Mouse (Mus musculus): ENCODE measurements around the gene Dclk1. TPM values are rescaled to one million over a fixed set of nuclear protein-coding genes. Genes with fewer than 3 reads are reported as not detected.

Dclk1 gene
- polyA plus RNA-seq, 2 experiments, result 23.3 to 66.2 TPM

GRCm38 (mm10) chr3:55358486-55358885 is 116.3 kb downstream of the Dclk1 start:
- Histone ChIP-seq H3K4me3 (replicated peaks; ENCODE audit: low read length) (no peak overlapping the region), H3K4me1 (ENCODE audit: control insufficient read depth, insufficient read depth, low read length) (peaks cover 12% of the 10 kb centered on the region), H3K9me3 (ENCODE audit: control insufficient read depth, low read length) (no peaks in the 10 kb centered on the region), H3K36me3 (ENCODE audit: control insufficient read depth, insufficient read depth, low read length) (no peaks in the 10 kb centered on the region), H3K27ac (replicated peaks; ENCODE audit: low read depth, low read length) (no peak overlapping the region), H3K4me2 (replicated peaks; ENCODE audit: low read depth, low read length, severe bottlenecking) (no peak overlapping the region), H3K9ac (ENCODE audit: low read depth, low read length, severe bottlenecking) (no peak overlapping the region), H3K27me3 (ENCODE audit: control insufficient read depth, insufficient read depth, low read length) (no peaks in the 10 kb centered on the region)
- ATAC-seq (ENCODE audit: low FRiP score, low read depth) (no peak), DNase-seq (ENCODE audit: low spot score) (no peak)
- no peak for TF ChIP-seq POLR2A (IDR thresholded peaks at IDR 0.05; ENCODE audit: borderline replicate concordance, extremely low read depth, insufficient read depth, insufficient read length)
- 90% methylated on average over 8 of the region's 8 CpGs for WGBS

- no peak for DNase-seq (ENCODE audit: low spot score)
- ATAC-seq (ENCODE audit: low FRiP score, low read depth), result no peak
- H3K4me2 ChIP-seq (replicated peaks; ENCODE audit: low read depth, low read length, severe bottlenecking), result no peak overlapping the region
- 71% methylated on average over 3 of the region's 3 CpGs for WGBS
- no peaks in the 10 kb centered on the region for H3K9me3 ChIP-seq (ENCODE audit: control insufficient read depth, low read length)
- TF ChIP-seq POLR2A (IDR thresholded peaks at IDR 0.05; ENCODE audit: borderline replicate concordance, extremely low read depth, insufficient read depth, insufficient read length), result no peak
- H3K27ac ChIP-seq (replicated peaks; ENCODE audit: low read depth, low read length), result no peak overlapping the region
- H3K9ac ChIP-seq (ENCODE audit: low read depth, low read length, severe bottlenecking), result no peak overlapping the region
- no peaks in the 10 kb centered on the region for H3K27me3 ChIP-seq (ENCODE audit: control insufficient read depth, insufficient read depth, low read length)
- H3K36me3 ChIP-seq (ENCODE audit: control insufficient read depth, insufficient read depth, low read length), result no peaks in the 10 kb centered on the region
- no peak overlapping the region for H3K4me3 ChIP-seq (replicated peaks; ENCODE audit: low read length)
- H3K4me1 ChIP-seq (ENCODE audit: control insufficient read depth, insufficient read depth, low read length), result 0 out of 2 replicates have a peak, but pooled peaks cover 3% of the 10 kb centered on the region
These were observed 118.7 kb downstream of the Dclk1 start for GRCm38 (mm10) chr3:55360836-55361235.

GRCm38 (mm10) chr3:55367166-55367565 is 125.0 kb downstream of the Dclk1 start:
- no peaks in the 10 kb centered on the region for H3K27me3 ChIP-seq (ENCODE audit: control insufficient read depth, insufficient read depth, low read length)
- H3K36me3 ChIP-seq (ENCODE audit: control insufficient read depth, insufficient read depth, low read length), result no peaks in the 10 kb centered on the region
- no peak overlapping the region for H3K4me3 ChIP-seq (replicated peaks; ENCODE audit: low read length)
- H3K9ac ChIP-seq (ENCODE audit: low read depth, low read length, severe bottlenecking), result no peak overlapping the region
- DNase-seq (ENCODE audit: low spot score) (no peak), ATAC-seq (ENCODE audit: low FRiP score, low read depth) (no peak)
- no peaks in the 10 kb centered on the region for H3K9me3 ChIP-seq (ENCODE audit: control insufficient read depth, low read length)
- H3K4me1 ChIP-seq (ENCODE audit: control insufficient read depth, insufficient read depth, low read length), result no peaks in the 10 kb centered on the region
- 92% methylated on average over 8 of the region's 8 CpGs for WGBS
- no peak overlapping the region for H3K27ac ChIP-seq (replicated peaks; ENCODE audit: low read depth, low read length)
- TF ChIP-seq POLR2A (IDR thresholded peaks at IDR 0.05; ENCODE audit: borderline replicate concordance, extremely low read depth, insufficient read depth, insufficient read length), result no peak
- no peak overlapping the region for H3K4me2 ChIP-seq (replicated peaks; ENCODE audit: low read depth, low read length, severe bottlenecking)

DNA sequence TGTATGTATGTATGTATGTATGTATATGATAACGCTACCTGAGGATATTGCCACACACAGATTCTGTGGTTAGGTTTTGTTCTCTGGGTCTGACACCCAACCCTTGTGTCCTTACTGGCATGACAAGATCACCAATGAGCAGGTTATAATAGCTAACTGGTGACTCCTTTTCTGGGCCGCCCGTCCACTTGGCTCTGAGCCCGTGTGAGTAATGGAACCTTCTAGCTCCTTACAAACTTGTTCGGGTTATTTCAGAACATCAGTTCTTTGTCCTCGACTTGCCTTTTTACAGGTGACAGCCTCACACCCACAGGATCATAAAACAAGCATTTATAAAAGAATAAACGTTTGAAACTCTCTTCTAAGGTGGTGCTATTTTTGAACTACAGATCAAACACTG is 127.0 kb downstream of the Dclk1 start:
- ATAC-seq (ENCODE audit: low FRiP score, low read depth), result no peak
- Histone ChIP-seq H3K9me3 (ENCODE audit: control insufficient read depth, low read length) (no peaks in the 10 kb centered on the region), H3K4me3 (replicated peaks; ENCODE audit: low read length) (no peak overlapping the region), H3K27me3 (ENCODE audit: control insufficient read depth, insufficient read depth, low read length) (no peaks in the 10 kb centered on the region), H3K9ac (ENCODE audit: low read depth, low read length, severe bottlenecking) (no peak overlapping the region), H3K27ac (replicated peaks; ENCODE audit: low read depth, low read length) (no peak overlapping the region), H3K4me1 (ENCODE audit: control insufficient read depth, insufficient read depth, low read length) (no peaks in the 10 kb centered on the region), H3K4me2 (replicated peaks; ENCODE audit: low read depth, low read length, severe bottlenecking) (no peak overlapping the region), H3K36me3 (ENCODE audit: control insufficient read depth, insufficient read depth, low read length) (no peaks in the 10 kb centered on the region)
- 54% methylated on average over 7 of the region's 7 CpGs for WGBS
- no peak for DNase-seq (ENCODE audit: low spot score)
- TF ChIP-seq POLR2A (IDR thresholded peaks at IDR 0.05; ENCODE audit: borderline replicate concordance, extremely low read depth, insufficient read depth, insufficient read length), result no peak

- DNase-seq (ENCODE audit: low spot score) (peak; percentile 91), ATAC-seq (ENCODE audit: low FRiP score, low read depth) (peak; percentile 84)
- Histone ChIP-seq H3K9ac (ENCODE audit: low read depth, low read length, severe bottlenecking) (no peak overlapping the region), H3K4me2 (replicated peaks; ENCODE audit: low read depth, low read length, severe bottlenecking) (peak overlapping the region; percentile 40), H3K4me1 (ENCODE audit: control insufficient read depth, insufficient read depth, low read length) (no peaks in the 10 kb centered on the region), H3K36me3 (ENCODE audit: control insufficient read depth, insufficient read depth, low read length) (no peaks in the 10 kb centered on the region), H3K27me3 (ENCODE audit: control insufficient read depth, insufficient read depth, low read length) (no peaks in the 10 kb centered on the region), H3K4me3 (replicated peaks; ENCODE audit: low read length) (peak overlapping the region; percentile 24), H3K27ac (replicated peaks; ENCODE audit: low read depth, low read length) (no peak overlapping the region), H3K9me3 (ENCODE audit: control insufficient read depth, low read length) (no peaks in the 10 kb centered on the region)
- no peak for TF ChIP-seq POLR2A (IDR thresholded peaks at IDR 0.05; ENCODE audit: borderline replicate concordance, extremely low read depth, insufficient read depth, insufficient read length)
- 6% methylated on average over 11 of the region's 11 CpGs for WGBS
These were observed 131.5 kb downstream of the Dclk1 start for GRCm38 (mm10) chr3:55373689-55374088.

DNA sequence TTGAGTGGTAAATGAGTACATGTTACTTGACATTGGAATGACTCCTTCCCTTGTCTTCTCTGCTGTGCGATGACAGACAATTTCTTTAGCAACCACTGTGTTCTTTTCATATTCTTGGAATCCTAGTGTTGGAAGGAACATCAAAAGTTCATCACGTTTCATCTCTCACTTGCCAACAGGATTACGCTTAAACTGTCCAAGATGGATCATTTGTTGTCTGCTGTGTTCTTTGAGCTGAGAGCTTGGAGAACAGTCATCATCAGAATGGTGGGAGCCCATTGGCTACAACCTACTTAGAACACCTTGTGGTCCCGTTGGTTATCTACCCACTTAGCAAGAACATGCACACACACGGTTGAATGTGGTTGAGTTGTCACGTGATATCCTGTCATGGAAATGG is 136.4 kb downstream of the Dclk1 start:
- no peak for TF ChIP-seq POLR2A (IDR thresholded peaks at IDR 0.05; ENCODE audit: borderline replicate concordance, extremely low read depth, insufficient read depth, insufficient read length)
- no peaks in the 10 kb centered on the region for H3K27me3 ChIP-seq (ENCODE audit: control insufficient read depth, insufficient read depth, low read length)
- H3K36me3 ChIP-seq (ENCODE audit: control insufficient read depth, insufficient read depth, low read length), result no peaks in the 10 kb centered on the region
- no peaks in the 10 kb centered on the region for H3K9me3 ChIP-seq (ENCODE audit: control insufficient read depth, low read length)
- ATAC-seq (ENCODE audit: low FRiP score, low read depth) (no peak), DNase-seq (ENCODE audit: low spot score) (no peak)
- no peak overlapping the region for H3K27ac ChIP-seq (replicated peaks; ENCODE audit: low read depth, low read length)
- H3K9ac ChIP-seq (ENCODE audit: low read depth, low read length, severe bottlenecking), result no peak overlapping the region
- WGBS, result 89% methylated on average over 6 of the region's 6 CpGs
- no peak overlapping the region for H3K4me3 ChIP-seq (replicated peaks; ENCODE audit: low read length)
- no peak overlapping the region for H3K4me2 ChIP-seq (replicated peaks; ENCODE audit: low read depth, low read length, severe bottlenecking)
- peaks cover 8% of the 10 kb centered on the region; the same call in 1 of the 2 replicates for H3K4me1 ChIP-seq (ENCODE audit: control insufficient read depth, insufficient read depth, low read length)

Measured in limb, embryonic 14.5 days (tissue).